Mouse (Mus musculus) embryo, embryonic 10.5 days (tissue): Measurements from ENCODE around the gene Card11.

Experiments used
- DNase-seq: peaks from one replicate; pipeline ENCODE4 v3.0.0-alpha.2; 2015; ENCODE audit warnings: low spot score

The Card11 gene

DNA sequence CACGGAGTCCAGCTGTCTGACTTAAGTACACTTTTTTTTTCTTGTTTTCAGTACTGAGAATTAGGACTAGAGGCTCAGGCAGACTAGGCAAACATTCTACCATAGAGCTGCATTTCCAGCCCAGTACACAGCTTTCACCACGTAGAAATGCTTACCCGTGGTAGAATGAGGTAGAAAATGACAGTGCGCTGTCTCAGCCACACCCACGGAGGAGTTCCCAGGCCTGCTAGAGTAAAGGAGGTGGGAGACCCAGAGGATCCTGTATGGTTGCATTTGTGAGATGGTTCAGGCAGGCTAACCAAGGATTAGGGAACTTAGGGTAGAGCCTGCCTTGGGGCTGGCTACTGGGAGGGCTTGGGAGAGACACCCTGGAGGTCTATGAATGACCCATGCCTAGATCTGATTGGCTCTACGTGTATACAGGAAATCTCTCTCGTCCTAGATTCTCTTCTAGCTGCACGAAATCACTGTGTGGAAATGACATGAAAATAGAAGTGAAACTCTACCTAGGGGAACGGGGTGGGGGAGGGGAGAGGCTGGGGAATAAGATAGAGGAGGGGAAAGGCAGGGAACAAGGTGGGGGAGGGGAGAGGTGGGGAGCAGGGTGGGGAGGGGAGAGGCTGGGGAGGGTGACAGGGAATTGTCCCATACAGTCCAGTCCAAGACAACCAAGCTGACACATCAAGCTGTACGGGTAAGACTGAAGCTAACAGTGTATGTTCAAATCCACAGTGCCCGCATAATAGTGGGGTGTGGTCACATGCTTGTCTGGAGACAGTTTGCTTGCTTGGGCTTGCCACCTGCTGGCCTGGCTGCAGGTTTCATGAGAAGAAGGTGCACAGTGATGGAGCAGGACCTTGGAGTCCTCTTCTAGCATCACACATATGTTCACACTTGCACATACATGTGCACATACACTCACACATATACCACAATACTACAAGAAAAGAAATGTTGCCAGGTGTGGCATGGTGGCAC lies 8.0 kb downstream of the Card11 start:
- DNase-seq: no peak

DNA sequence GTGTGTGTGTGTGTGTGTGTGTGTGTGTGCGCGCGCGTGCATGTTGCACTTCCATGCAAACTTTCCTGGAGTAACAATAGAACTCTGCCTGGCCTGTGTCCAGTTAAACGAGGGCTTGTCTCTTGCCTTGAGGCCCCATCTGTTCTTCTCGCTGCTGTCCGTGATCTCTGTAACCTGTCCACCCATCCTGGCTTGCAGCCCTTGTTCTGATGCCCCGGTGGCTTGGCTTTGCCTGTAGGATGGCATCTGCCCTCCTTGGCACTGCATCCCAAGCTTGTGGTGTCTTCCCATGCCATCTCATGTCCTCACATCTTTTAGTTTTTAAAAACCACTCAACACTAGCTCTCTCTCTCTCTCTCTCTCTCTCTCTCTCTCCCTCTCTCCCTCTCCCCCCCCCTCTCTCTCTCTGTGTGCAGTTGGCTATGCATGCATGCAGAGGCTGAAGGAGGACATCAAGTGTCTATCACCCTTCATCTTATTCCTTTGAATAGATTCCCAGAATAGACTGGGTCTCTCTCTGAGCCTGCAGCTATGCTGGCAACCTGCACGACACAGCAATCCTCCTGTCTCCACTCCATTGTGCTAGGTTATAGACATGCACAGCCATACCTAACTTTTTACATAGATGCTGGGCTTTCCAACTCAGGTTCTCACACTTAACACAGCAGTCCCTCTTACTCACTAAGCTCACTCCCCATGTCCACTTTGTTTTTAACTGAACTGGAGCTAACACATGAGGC lies 14.9 kb downstream of the Card11 start:
- no peak for DNase-seq

DNA sequence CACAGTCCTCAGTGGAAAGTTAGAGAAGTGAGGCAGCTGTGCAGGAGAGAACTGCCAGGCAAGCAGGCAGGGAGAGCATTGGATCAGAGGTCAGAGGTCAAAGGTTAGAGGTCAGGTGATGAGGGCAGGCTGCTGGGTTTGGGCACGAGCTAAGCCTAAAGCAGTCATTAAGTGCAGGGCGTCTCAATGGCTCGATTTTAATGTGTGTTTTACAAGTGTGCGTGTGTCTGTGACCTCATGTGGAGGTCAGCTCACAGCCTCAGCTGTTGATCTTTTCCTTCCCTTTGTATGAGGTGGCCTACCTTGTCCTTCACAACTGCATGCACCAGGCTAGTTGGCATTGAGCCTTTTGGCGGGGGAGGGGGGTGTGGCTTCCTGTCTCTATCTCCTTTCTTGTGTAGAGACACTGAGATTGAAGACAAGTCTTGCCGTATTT lies 19.0 kb downstream of the Card11 start:
- DNase-seq: peak; percentile 67

DNA sequence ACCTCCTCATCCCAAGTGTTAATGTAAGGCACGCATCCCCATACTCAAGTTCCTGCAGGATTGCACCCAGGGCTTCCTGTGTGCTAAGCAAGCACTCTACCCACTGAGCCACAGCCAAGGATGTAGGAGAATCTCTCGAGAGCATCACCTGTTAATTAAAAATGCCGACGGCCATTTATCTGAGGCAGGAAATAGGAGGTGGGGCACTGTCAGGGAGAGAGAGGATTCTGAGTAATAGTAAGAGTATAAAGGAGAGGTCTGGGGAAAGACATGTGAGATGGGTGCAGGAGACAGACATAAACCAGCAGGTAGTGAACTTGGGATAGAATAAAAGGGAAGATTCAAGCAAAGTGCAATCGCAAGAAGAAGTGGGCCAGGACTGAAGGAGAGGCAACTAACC lies 19.6 kb downstream of the Card11 start:
- DNase-seq: no peak

DNA sequence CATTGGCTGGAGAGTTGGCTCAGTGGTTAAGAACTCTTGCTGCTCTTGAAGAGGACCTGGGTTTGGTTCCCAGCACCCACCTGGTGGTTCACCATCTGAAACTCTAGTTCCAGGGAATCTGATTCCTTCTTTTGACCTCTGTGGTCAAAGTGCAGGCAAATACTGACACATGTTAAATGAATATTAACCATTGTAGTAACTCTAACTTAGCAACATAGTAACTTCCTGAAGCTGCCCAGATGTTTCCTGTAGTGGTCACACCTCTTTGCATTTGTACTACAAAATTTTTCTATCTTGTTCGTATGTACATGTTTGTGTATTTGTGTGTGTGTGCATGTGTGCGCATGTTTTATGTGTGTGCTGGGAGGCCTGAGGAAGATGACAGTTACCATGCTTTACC lies 20.3 kb downstream of the Card11 start:
- no peak for DNase-seq

DNA sequence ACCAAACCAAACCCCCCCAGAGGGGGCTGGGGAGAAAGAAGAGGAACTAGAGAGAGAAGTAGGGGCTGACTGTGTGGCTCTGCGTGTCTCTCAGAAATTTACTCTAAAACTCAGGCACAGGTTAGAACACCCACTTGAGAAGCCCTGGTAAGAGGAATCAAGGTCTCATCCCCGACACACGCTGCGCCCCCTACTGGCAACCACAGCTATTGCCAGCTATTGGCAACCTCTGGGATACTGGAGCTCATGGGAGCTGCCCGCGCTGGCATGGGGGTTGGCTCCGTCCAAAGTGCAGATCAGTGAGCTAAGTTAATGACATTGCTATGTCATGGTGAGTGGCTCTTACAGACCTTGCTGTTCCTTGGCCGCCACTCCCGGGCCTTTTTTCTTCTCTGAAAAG lies 37.4 kb downstream of the Card11 start:
- peak; percentile 66 for DNase-seq

DNA sequence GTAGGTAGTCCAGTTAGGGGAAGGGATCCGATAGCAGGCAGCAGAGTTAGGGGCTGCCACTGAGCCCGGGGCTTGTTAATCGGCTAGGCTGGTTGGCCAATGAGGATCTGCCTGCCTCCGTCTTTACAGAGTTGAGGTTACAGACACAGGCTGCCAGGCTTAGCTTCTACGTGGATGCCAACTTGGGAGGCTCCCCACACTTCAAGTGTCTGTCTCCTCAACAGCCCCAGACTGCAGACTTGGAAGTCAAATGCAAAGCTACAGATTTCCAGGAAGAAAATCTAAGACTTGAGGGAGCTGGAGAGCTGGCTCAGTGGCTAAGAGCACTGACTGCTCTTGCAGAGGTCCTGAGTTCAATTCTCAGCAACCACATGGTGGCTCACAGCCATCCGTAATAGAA lies 39.6 kb downstream of the Card11 start:
- no peak for DNase-seq

DNA sequence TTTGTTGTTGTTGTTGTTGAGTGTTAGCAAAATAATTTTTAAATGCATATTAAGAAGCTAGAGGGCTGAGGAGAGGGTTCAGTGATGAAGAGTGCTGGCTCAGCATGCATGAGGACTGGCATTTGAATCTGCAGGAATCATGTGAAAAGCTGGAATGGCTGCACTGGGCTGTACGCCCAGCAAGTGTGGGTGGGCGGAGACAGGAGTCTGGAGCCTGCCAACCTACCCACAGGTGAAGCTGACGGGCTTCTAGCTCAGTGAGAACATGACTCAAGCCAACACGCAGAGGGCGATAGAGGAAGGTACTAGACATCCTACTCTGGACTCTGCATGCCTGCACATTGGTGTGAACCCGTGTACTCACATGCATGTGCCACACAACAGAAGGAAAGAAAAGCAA lies 41.2 kb downstream of the Card11 start:
- DNase-seq: no peak

DNA sequence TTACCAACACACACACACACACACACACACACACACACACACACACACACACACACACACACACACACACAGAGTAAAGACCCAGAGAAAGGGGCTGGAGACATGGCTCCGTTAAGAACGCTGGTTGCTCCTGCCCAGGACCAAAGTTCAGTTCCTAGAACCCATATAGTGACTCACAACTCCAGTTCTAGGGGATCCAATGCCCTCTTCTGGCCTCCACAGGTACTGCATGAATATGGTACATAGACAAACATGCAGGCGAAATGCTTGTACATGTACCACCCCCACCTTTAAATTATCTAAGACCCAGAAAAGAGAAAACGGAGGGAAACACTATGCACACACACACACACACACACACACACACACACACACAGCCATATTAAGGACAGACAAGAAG lies 43.3 kb downstream of the Card11 start:
- DNase-seq: no peak

DNA sequence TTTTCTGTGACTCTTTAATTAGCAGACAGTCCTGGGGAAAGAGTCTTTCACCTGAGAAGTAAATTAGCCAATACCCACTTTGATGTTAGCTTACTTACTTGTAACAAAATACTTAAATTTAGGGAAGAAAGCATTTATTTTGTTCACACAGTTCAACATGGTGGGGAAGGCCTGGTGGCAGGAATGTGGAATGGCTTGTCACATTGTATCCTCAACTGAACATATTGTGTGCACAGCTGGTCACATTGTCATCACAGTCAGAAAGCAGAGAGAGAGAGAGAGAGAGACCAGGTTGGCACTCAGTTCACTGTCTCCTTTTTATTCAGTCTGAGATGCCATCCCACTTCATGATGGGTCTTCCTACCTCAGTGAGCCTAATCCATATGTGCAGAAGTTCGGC lies 44.7 kb downstream of the Card11 start:
- no peak for DNase-seq

DNA sequence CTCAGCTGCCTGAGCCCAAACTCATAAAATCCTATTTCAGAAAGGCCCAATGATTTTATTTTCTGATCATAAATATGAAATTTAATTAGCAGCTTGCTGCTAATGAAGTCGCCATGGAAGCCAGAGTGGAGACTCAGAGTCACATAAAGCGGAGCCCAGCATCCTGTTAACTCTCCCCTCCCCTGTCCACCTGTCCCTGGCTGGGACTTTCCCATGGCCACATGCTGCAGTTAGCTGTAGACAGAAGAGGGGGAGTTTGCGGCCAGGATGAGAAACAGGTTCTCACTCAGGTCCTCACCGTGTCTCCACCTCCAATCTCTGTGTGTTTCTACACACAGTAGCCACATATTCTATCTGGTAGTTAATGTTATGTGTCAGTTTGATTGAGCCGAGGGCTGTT lies 48.6 kb downstream of the Card11 start:
- no peak for DNase-seq

DNA sequence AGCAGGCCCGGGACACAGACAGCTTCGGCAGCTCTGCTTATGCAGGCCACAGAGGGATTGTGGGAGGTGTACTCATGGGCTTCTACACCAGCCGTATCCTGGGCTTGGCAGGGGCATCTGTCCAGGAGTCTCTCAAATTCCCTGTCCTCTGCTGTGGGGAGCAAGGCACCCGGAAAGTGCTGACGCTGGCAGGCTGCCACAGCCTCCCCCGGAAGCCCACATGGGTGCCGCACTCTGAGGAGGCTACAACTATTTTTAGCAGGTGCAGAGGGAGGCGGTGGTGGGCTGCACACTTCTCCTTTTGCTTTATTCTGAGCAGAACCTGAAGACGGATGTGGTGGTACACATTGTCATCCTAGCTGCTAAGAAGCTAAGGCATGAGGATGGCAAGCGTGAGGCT lies 52.4 kb downstream of the Card11 start:
- DNase-seq: no peak

DNA sequence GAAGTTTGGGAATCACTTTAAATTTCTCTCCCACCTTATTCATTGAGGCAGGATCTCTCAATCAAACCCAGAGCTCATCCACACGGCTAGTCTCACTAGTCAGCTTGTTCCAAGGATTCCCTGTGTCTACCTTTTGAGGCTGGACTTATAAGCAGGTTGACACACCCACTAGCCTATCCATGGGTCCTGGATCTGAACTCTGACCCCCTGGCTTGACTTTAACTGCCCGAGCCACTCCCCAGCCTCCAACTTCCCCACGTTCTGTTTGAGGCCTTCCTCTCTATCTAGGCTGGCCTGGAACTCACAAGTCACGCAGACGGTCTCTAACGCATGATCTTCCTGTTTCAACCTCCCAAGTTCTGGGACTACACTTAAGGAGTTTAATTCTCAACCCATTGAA lies 54.3 kb downstream of the Card11 start:
- DNase-seq: no peak

DNA sequence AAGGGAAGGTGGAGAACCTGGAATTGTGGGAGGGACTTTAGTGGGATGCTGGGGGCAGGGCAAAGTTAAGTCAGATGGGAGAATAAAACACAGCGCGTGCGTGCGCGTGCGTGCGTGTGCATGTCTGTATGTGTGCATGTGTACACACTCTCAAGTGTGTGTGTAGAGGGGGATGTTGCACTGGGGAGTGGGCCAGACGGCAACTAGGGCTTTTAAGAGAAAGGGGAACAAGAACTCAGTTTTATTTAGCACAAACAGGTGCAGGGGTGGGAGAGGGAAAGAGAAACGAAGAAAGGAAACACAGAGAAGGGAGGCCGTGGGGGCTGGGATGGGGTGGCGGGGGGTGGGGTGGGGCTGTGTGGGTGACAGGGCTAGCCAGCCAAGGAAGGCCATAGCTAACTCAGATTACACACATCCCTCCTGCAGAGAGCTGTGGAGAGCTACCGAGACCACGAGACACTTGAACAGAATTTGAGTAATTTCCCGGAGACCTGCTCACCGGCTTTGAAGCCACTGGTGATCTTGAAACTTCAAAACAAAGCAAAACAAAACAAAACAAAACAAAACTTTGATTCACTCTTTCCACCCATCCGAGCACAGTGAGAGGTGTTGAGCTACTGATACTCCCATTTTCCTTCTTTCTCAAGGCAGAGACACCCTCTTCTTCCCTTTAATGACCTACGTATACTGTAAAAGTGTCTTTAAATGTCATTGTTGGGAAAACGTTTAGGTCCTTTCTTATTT lies 55.8 kb downstream of the Card11 start:
- DNase-seq: no peak

DNA sequence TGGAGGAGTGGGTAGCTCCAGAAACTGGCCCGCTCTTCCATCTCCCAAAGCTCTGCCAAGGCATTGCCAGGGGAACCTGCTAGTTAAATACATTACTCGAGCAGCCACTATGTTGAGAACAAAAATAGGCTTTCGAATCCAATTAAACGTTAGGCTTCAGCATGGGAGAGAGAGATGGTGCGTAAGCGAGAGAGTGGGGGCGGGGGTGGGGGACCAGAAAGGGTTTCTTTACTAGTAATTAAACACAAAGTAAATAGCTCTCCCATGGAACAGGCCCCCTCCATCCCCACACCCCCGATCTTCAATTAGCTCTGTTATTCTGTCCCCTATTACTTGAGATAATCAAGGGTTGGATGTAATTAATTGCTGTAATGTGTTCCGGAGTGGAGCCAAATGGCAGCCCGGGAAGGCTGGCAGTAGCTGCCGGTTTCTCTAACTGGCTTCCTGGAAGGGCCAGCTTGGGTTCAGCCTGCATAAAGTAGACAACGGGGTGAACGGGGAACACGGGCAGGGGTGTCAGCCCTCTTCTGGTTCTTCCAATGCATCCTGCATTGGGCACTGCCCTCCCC lies 59.4 kb downstream of the Card11 start:
- no peak for DNase-seq

DNA sequence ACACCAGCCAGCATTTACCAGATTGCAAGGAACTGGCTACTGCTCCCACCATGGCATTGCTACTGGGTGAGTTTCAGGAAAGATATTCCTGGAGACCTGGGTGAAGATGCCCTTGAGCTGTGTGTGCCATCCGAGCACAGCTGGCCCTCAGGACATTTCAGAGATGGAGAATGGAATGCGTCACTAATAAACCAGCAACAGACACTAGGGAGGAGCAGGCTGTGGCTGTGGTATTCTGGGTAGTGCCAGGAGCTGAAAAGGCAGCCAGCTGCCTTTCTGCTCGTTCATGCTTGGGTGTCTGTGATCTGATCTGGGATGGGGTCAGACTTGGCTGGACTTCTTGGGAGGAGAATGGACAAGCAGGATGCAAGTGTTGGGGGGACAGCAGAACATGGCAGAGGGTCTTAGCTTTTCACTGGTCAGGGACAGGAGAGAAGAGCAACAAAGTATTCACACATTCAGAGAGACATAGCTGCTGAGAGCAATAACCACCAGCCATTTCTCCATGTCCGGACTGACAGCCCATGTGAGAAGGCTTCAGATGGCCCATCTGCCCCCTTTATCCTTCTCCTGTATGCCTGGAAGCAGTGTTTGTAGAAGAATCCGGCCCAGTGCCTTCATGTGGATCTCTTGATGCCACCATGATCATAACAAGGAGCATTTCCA lies 60.0 kb downstream of the Card11 start:
- no peak for DNase-seq

DNA sequence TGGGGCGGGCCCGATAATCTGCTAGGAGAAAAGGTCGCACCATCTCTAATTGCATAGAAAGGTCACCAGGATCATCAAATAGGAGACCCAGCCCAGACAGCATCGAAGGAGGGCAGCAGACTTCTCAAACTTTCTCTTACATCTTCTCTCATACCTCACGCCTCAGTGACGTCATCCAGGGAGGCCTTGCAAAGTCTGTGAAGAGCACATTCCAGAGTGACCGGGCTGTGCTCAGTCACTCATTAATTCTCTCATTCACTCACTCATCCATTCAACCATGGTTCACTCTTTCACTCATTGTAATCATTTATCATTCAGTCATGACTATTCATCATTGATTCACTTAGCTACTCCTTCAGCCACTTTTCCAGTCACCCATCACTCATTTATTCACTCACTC lies 63.6 kb downstream of the Card11 start:
- no peak for DNase-seq

DNA sequence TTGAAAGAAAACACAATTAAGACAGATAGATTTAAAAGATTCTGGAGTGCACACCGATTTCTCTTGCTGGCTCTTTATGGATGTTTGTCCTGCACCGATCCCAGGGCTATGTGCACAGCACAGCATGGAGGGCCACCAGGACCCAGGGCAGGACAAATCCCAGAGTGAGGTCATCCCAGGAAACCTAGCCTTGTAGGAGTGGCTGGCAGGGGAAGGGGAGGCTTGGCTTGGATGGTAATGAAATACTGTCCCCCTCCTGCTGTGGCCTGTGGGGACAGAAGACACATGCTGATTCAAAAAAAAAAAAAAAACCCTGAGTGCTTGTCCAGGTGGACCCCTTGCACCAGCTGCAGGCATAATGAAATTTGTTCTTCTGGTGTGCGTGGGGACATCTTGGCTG lies 64.5 kb downstream of the Card11 start:
- no peak for DNase-seq

DNA sequence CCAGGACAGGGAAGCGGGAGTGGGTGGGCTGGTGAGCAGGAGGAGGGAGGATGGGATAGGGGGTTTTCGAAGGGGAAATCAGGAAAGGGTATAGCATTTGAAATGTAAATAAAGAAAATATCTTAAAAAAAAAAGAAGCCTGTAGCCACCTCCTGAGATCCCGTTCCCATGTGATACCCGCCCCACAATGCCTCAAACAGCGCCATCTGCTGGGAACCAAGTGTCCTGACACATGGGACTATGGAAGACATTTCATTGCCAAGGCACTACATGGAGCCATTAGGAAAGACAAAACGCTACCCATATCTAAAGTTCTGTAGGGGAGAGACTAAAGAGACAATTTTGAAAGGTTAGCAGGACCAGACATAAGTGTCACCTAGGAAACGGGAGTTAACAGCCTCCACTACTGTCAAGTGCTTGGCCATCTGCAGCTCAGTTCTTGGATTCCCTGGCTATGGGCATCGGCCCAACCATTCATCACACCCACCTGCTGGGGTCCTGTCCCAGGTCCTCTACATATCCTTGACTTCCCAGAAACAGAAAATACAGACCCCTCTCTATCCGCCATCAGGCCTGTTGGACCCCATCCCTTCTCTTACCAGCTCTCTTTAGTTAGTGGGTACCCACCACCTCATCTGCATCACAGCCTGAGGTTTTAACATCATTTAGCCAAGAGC lies 65.6 kb downstream of the Card11 start:
- DNase-seq: no peak

DNA sequence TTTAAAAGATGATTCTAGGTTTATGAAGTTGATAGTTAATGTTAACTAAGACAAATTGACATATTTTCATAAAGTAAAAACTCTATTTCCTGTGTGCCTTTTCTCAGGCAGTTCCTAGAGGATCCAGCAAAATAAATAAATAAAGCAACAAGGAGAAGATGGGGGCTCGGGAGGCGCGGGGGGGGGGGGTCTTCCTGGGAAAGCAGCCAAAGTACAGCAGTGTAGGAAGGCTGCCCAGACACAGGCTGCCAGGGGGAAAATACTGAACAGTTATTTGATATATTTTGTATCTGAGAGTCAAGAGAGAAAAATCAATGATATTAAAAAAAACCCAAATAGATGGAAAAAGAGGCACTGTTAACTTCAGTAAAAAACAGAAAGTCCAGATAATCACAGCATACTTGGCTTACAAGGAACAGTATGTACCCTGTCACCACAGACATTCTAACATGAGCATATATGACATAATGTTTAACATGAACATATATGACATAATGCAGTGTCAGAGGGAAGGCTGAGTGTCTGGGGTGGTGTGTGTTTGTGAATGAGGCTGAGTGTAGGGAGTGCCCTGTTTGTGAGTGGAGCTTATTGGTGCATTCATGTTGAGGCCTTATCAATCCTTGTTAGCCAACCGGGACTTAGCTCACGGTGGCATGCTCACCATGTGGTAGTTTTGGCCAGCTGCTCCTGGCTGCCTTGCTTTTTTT lies 68.7 kb downstream of the Card11 start:
- DNase-seq: no peak
